Mouse (Mus musculus) megakaryocyte, adult 5-6 weeks (primary cell): ENCODE measurements around the gene Cecr2. TPM values are rescaled to one million over a fixed set of nuclear protein-coding genes. Genes with fewer than 3 reads are reported as not detected.
A peak's percentile ranks its signal among the peaks of the same experiment; 100 is the strongest.

Source experiments
- ATAC-seq: 2 replicates; pipeline ENCODE4 v1.8.0; 2016; ENCODE audit warnings: mild to moderate bottlenecking, inconsistent platforms; ENCODE audit not compliant: poor library complexity, severe bottlenecking
- total RNA-seq, 2 experiments: library from RNA; stranded (forward) in 1 of 2; stranded (reverse) in 1 of 2; fragments of 153-499, 151-499 nt in 1 of 2; fragments of 221-1000, 200-1000 nt in 1 of 2; gene quantifications; 2 replicates each; pipeline versions ENCODE4 v1.2.3 to v1.2.4; 2015 to 2017

Gene Cecr2
- total RNA-seq, 2 experiments from 2014 or later, result 0.25 to 1.7 TPM

GRCm38 (mm10) chr6:120666761-120667421, 722 bp downstream of the Cecr2 start:
- ATAC-seq, result no peak

- no peak for ATAC-seq
Measured at GRCm38 (mm10) chr6:120667422-120667781, 1.2 kb downstream of the Cecr2 start.

- no peak for ATAC-seq
Measured at GRCm38 (mm10) chr6:120667911-120668310, 1.7 kb downstream of the Cecr2 start.

- 0 out of 2 replicates have a peak, but pooled peaks have one; percentile 38 for ATAC-seq
Measured at GRCm38 (mm10) chr6:120674121-120674520, 8.0 kb downstream of the Cecr2 start.

- ATAC-seq, result no peak
Measured at GRCm38 (mm10) chr6:120674881-120675280, 8.7 kb downstream of the Cecr2 start.

GRCm38 (mm10) chr6:120675979-120676378, 9.8 kb downstream of the Cecr2 start:
- no peak for ATAC-seq

- no peak for ATAC-seq
Measured at GRCm38 (mm10) chr6:120683351-120683750, 17.2 kb downstream of the Cecr2 start.

- no peak for ATAC-seq
Measured at GRCm38 (mm10) chr6:120684750-120685149, 18.6 kb downstream of the Cecr2 start.

- ATAC-seq, result no peak
Measured at GRCm38 (mm10) chr6:120686872-120687650, 20.9 kb downstream of the Cecr2 start.

GRCm38 (mm10) chr6:120700221-120700620, 34.1 kb downstream of the Cecr2 start:
- ATAC-seq, result no peak

GRCm38 (mm10) chr6:120704376-120704775, 38.2 kb downstream of the Cecr2 start:
- ATAC-seq, result no peak

GRCm38 (mm10) chr6:120708759-120709158, 42.6 kb downstream of the Cecr2 start:
- no peak for ATAC-seq

GRCm38 (mm10) chr6:120714806-120715205, 48.6 kb downstream of the Cecr2 start:
- ATAC-seq, result no peak

GRCm38 (mm10) chr6:120715227-120715626, 49.1 kb downstream of the Cecr2 start:
- ATAC-seq, result no peak

GRCm38 (mm10) chr6:120715851-120716250, 49.7 kb downstream of the Cecr2 start:
- ATAC-seq, result no peak

GRCm38 (mm10) chr6:120716531-120716984, 50.4 kb downstream of the Cecr2 start:
- ATAC-seq, result no peak

- ATAC-seq, result no peak
Measured at GRCm38 (mm10) chr6:120725986-120726385, 59.8 kb downstream of the Cecr2 start.

- ATAC-seq, result no peak
Measured at GRCm38 (mm10) chr6:120736011-120736410, 69.8 kb downstream of the Cecr2 start.

- ATAC-seq, result peak; percentile 77
Measured at GRCm38 (mm10) chr6:120736566-120736965, 70.4 kb downstream of the Cecr2 start.

GRCm38 (mm10) chr6:120743130-120743529, 77.0 kb downstream of the Cecr2 start:
- no peak for ATAC-seq

GRCm38 (mm10) chr6:120744266-120744665, 78.1 kb downstream of the Cecr2 start:
- no peak for ATAC-seq

GRCm38 (mm10) chr6:120746416-120746815, 80.2 kb downstream of the Cecr2 start:
- no peak for ATAC-seq
